Mouse (Mus musculus) central nervous system, embryonic 11.5 days (tissue): ENCODE measurements around the gene Btn1a1. TPM values are rescaled to one million over a fixed set of nuclear protein-coding genes. Genes with fewer than 3 reads are reported as not detected.

Experiments used
- polyA plus RNA-seq: library from polyadenylated mRNA; depleted of rRNA; stranded (reverse); fragments of >200 nt; gene quantifications from 2 replicates; pipeline ENCODE4 v1.2.3, GENCODE M21; 2012; rRNA removed

Gene Btn1a1
- polyA plus RNA-seq, result 0.07 and 0.31 TPM in 2 replicates

GRCm38 (mm10) chr13:23465600-23466109, at the start of gene Btn1a1:
Gene Btn1a1, minus strand, starts transcription at chr13:23465901.

GRCm38 (mm10) chr13:23488400-23489322, 23.0 kb upstream of the Btn1a1 start, which contains the start of gene Btn2a2:
Gene Btn2a2, minus strand, starts transcription at chr13:23488857.

GRCm38 (mm10) chr13:23423286-23424051, 42.2 kb downstream of the Btn1a1 start, which contains the start of gene Abt1:
Gene Abt1, minus strand, starts transcription at chr13:23423866.

Other genes with a start within 250 kb of the Btn1a1 start
- gene Vmn1r222, start 230.0 kb downstream of the Btn1a1 start, polyA plus RNA-seq, result not detected in 2 replicates
- gene Vmn1r223, start 218.8 kb downstream of the Btn1a1 start, polyA plus RNA-seq, result not detected in 2 replicates
- gene Zfp322a, start 96.7 kb downstream of the Btn1a1 start, polyA plus RNA-seq, result 21.3 and 30.9 TPM in 2 replicates
- 8.8 and 10.0 TPM in 2 replicates for gene Abt1, start 42.0 kb downstream of the Btn1a1 start, polyA plus RNA-seq
- 0.34 and 0.82 TPM in 2 replicates for gene Btn2a2, start 23.0 kb upstream of the Btn1a1 start, polyA plus RNA-seq
- gene Hist1h4h, start 65.1 kb upstream of the Btn1a1 start, polyA plus RNA-seq, result 21.7 and 31.0 TPM in 2 replicates
- gene Hist1h2af, start 68.0 kb upstream of the Btn1a1 start, polyA plus RNA-seq, result 189 and 273 TPM in 2 replicates
- gene Hist1h3g, start 69.5 kb upstream of the Btn1a1 start, polyA plus RNA-seq, result 38.6 and 41.4 TPM in 2 replicates
- 3.2 and 6.3 TPM in 2 replicates for gene Hist1h2bh, start 77.5 kb upstream of the Btn1a1 start, polyA plus RNA-seq
- gene Hist1h3f, start 78.2 kb upstream of the Btn1a1 start, polyA plus RNA-seq, result 5.1 and 6.2 TPM in 2 replicates
- 19.4 and 22.4 TPM in 2 replicates for gene Hist1h4f, start 85.7 kb upstream of the Btn1a1 start, polyA plus RNA-seq
- 0.65 and 1.3 TPM in 2 replicates for gene Hist1h1d, start 87.4 kb upstream of the Btn1a1 start, polyA plus RNA-seq
- gene Hist1h3e, start 96.5 kb upstream of the Btn1a1 start, polyA plus RNA-seq, result 41.5 and 49.2 TPM in 2 replicates
- 17.0 and 26.2 TPM in 2 replicates for gene Hist1h2ae, start 105.3 kb upstream of the Btn1a1 start, polyA plus RNA-seq
- 14.7 and 42.2 TPM in 2 replicates for gene Hist1h2bg, start 105.5 kb upstream of the Btn1a1 start, polyA plus RNA-seq
- gene Hist1h2bf, start 108.3 kb upstream of the Btn1a1 start, polyA plus RNA-seq, result 8.0 and 18.9 TPM in 2 replicates
- gene Hist1h2ad, start 108.5 kb upstream of the Btn1a1 start, polyA plus RNA-seq, result 2.4 and 8.0 TPM in 2 replicates
- 21.2 and 34.9 TPM in 2 replicates for gene Hist1h3d, start 109.9 kb upstream of the Btn1a1 start, polyA plus RNA-seq
- 10.3 and 11.7 TPM in 2 replicates for gene Hist1h4d, start 115.7 kb upstream of the Btn1a1 start, polyA plus RNA-seq
- gene Hist1h2be, start 155.2 kb upstream of the Btn1a1 start, polyA plus RNA-seq, result 1.9 and 4.2 TPM in 2 replicates
- gene Hist1h1e, start 156.7 kb upstream of the Btn1a1 start, polyA plus RNA-seq, result 11.1 and 13.7 TPM in 2 replicates
- 1.2 and 2.0 TPM in 2 replicates for gene Hist1h2ac, start 218.0 kb upstream of the Btn1a1 start, polyA plus RNA-seq
- 17.0 and 27.2 TPM in 2 replicates for gene Hist1h2bc, start 218.3 kb upstream of the Btn1a1 start, polyA plus RNA-seq
- 0.11 and 0.17 TPM in 2 replicates for gene Hist1h1t, start 229.9 kb upstream of the Btn1a1 start, polyA plus RNA-seq
- gene Hist1h4c, start 232.6 kb upstream of the Btn1a1 start, polyA plus RNA-seq, result 7.5 and 10.3 TPM in 2 replicates
- 1.8 and 1.9 TPM in 2 replicates for gene Hfe, start 245.0 kb upstream of the Btn1a1 start, polyA plus RNA-seq